Mouse (Mus musculus): ENCODE measurements around the gene Lep.

GRCm38 (mm10) chr6:29118231-29118630 is 58.2 kb downstream of the Lep start:
- TF ChIP-seq POLR2A (IDR thresholded peaks at IDR 0.05; ENCODE audit: control insufficient read depth, extremely low read depth, insufficient read depth, low read length, poor library complexity) (no peak), CTCF (IDR thresholded peaks at IDR 0.05; ENCODE audit: borderline replicate concordance, control insufficient read depth, extremely low read depth, insufficient read depth, low read length, poor library complexity) (no peak)
